ENCODE assay signal across 15 mouse cellular contexts in genomic region chr3:122362719-122363118, GRCm38 (mm10).
DNase-seq lines count a peak whose midpoint lies in the region; ATAC-seq and TF ChIP-seq lines count a peak whose summit lies in the region.
"Had no signal": no experiment of that assay in that cellular context is flagged by ENCODE, and none has a peak within 500 bp of the region (broad histone marks: within the 10 kb centered on the region; RNA-seq: fewer than 3 reads in every experiment).

No protein-coding gene starts in this region.

- intact Hi-C loops in gastrocnemius, postnatal 36 days (cut with DNase I) = loop anchor here (5.0 kb wide), 1 partner anchor 50 kb away; no protein-coding TSS in a partner anchor

- H3K27me3 ChIP-seq in lung, embryonic 14.5 days (ENCODE audit: insufficient read depth, low read length) = no peaks in the 10 kb centered on the region
- H3K27me3 ChIP-seq in stomach, embryonic 16.5 days (ENCODE audit: control insufficient read depth, insufficient read depth, low read length) = no peaks in the 10 kb centered on the region
- H3K27me3 ChIP-seq: embryonic facial prominence, embryonic 15.5 days; hindbrain, embryonic 15.5 days had no signal

- H3K9ac ChIP-seq in lung, embryonic 14.5 days = no peak overlapping the region
- H3K9ac ChIP-seq in stomach, embryonic 16.5 days (ENCODE audit: low read length) = no peak overlapping the region
- H3K9ac ChIP-seq: embryonic facial prominence, embryonic 15.5 days; hindbrain, embryonic 15.5 days; limb, embryonic 13.5 days had no signal

- no peak for TF ChIP-seq CTCF in lung, embryonic 14.5 days (IDR thresholded peaks at IDR 0.05; ENCODE audit: low read depth)

- no peak for ATAC-seq in lung, embryonic 14.5 days (ENCODE audit: insufficient read depth)
- peak; percentile 19; the same call in 1 of the 2 replicates for ATAC-seq in stomach, embryonic 16.5 days (ENCODE audit: insufficient read depth, low FRiP score)
- ATAC-seq: forebrain, embryonic 14.5 days had no signal

- peaks cover 17% of the 10 kb centered on the region for H3K4me1 ChIP-seq in lung, embryonic 14.5 days (ENCODE audit: insufficient read depth)
- 0 out of 2 replicates have a peak, but pooled peaks cover 6% of the 10 kb centered on the region for H3K4me1 ChIP-seq in stomach, embryonic 16.5 days (ENCODE audit: control insufficient read depth, insufficient read depth, low read length)

- 17% methylated on average over 2 of the region's 2 CpGs for WGBS in lung, embryonic 14.5 days
- 39% methylated on average over 2 of the region's 2 CpGs for WGBS in stomach, embryonic 16.5 days

- H3K4me3 ChIP-seq in lung, embryonic 14.5 days (ENCODE audit: low read depth, low read length) = no peak overlapping the region
- H3K4me3 ChIP-seq in stomach, embryonic 16.5 days (replicated peaks; ENCODE audit: low read length) = no peak overlapping the region
- H3K4me3 ChIP-seq: embryonic facial prominence, embryonic 15.5 days; hindbrain, embryonic 15.5 days; limb, embryonic 13.5 days had no signal

- DNase-seq in gastrocnemius, postnatal 10 days = peak; percentile 23
- no peak for DNase-seq in gastrocnemius, postnatal 36 days
- peak; percentile 35 for DNase-seq in lung, embryonic 14.5 days
- DNase-seq in lung, postnatal 36 days = no peak
- DNase-seq in NIH3T3 (ENCODE audit: low read depth) = peak; percentile 48
- DNase-seq in thymus, postnatal 25 days = no peak
- DNase-seq: kidney, adult 2 months; right cerebral cortex, postnatal 4 days; thymus, postnatal 14 days had no signal

- H3K27ac ChIP-seq in lung, embryonic 14.5 days (ENCODE audit: low read depth) = no peak overlapping the region
- no peak overlapping the region for H3K27ac ChIP-seq in stomach, embryonic 16.5 days (ENCODE audit: low read length)
- H3K27ac ChIP-seq: embryonic facial prominence, embryonic 15.5 days; hindbrain, embryonic 15.5 days; limb, embryonic 13.5 days had no signal

- H3K9me3 ChIP-seq in lung, embryonic 14.5 days (ENCODE audit: low read depth, low read length) = no peaks in the 10 kb centered on the region
- H3K9me3 ChIP-seq in stomach, embryonic 16.5 days (replicated peaks; ENCODE audit: control insufficient read depth, low read length) = no peaks in the 10 kb centered on the region
- H3K9me3 ChIP-seq: embryonic facial prominence, embryonic 15.5 days; hindbrain, embryonic 15.5 days; limb, embryonic 13.5 days had no signal

- no peak overlapping the region for H3K4me2 ChIP-seq in lung, embryonic 14.5 days
- H3K4me2 ChIP-seq in stomach, embryonic 16.5 days (ENCODE audit: low read depth, low read length) = no peak overlapping the region
- H3K4me2 ChIP-seq: embryonic facial prominence, embryonic 15.5 days; hindbrain, embryonic 15.5 days; limb, embryonic 13.5 days; midbrain, embryonic 11.5 days had no signal

- H3K36me3 ChIP-seq in lung, embryonic 14.5 days (ENCODE audit: insufficient read depth) = no peaks in the 10 kb centered on the region
- H3K36me3 ChIP-seq in stomach, embryonic 16.5 days (ENCODE audit: control insufficient read depth, insufficient read depth, low read length) = no peaks in the 10 kb centered on the region
- H3K36me3 ChIP-seq: embryonic facial prominence, embryonic 15.5 days; hindbrain, embryonic 15.5 days; limb, embryonic 13.5 days had no signal

Comparison
In these comparisons a context has a peak if more than half of its experiments do, and no peak if none do; other contexts are left out.
1. DNase-seq: peak in gastrocnemius, postnatal 10 days (single experiment), lung, embryonic 14.5 days (single experiment) and NIH3T3 (single experiment); none in gastrocnemius, postnatal 36 days (0 of 2), lung, postnatal 36 days (single experiment) and thymus, postnatal 25 days (single experiment).